Mouse (Mus musculus) heart, embryonic 14.5 days (tissue): ENCODE measurements at regions not wholly inside any gene's neighbourhood (a gene's known extent, or its start where the extent isn't known, plus 50 kb on each side); places are given as distances from the start of the nearest gene placed in this dataset.

Source experiments
- ATAC-seq: fragments of 200-750 bp; cut with Nextera tagmentation; 2 replicates; pipeline ENCODE4 v1.8.0; 2017; ENCODE audit warnings: low read depth, moderate TSS enrichment; ENCODE audit not compliant: insufficient number of reproducible peaks, insufficient read depth, low FRiP score
- H3K27ac ChIP-seq, 2 experiments: fragments of 200-500 bp in 1 of 2; fragments of 300-500 bp in 1 of 2; sonication (generic) in 1 of 2; replicated peaks in 1 of 2; 2 replicates each; pipeline ENCODE4 v1.5.1; 2012 to 2014; ENCODE audit warnings: low read depth in 2 of 2, low read length in 2 of 2, control low read depth in 1 of 2, mild to moderate bottlenecking in 1 of 2, mixed read lengths in 1 of 2; ENCODE audit not compliant: control insufficient read depth in 1 of 2, insufficient read depth in 1 of 2
- H3K27me3 ChIP-seq: fragments of 300-500 bp; sonication (generic); 2 replicates; pipeline ENCODE4 v1.6.1; 2014; ENCODE audit warnings: mild to moderate bottlenecking, low read length, control low read depth; ENCODE audit not compliant: control insufficient read depth, insufficient read depth
- H3K36me3 ChIP-seq: fragments of 300-500 bp; sonication (generic); 2 replicates; pipeline ENCODE4 v1.6.1; 2014; ENCODE audit warnings: mild to moderate bottlenecking, control low read depth, low read length, mixed read lengths; ENCODE audit not compliant: control insufficient read depth, insufficient read depth
- H3K4me1 ChIP-seq, 2 experiments: fragments of 200-500 bp in 1 of 2; fragments of 300-500 bp in 1 of 2; sonication (generic) in 1 of 2; 2 replicates each; pipeline ENCODE4 v1.6.1; 2012 to 2014; ENCODE audit warnings: low read length in 2 of 2, control low read depth in 1 of 2, mixed read lengths in 1 of 2; ENCODE audit not compliant: control insufficient read depth in 2 of 2, insufficient read depth in 2 of 2
- H3K4me2 ChIP-seq: fragments of 300-500 bp; sonication (generic); 2 replicates; pipeline ENCODE4 v1.6.1; 2014; ENCODE audit warnings: mild to moderate bottlenecking, low read length
- H3K4me3 ChIP-seq, 2 experiments: fragments of 200-500 bp in 1 of 2; fragments of 300-500 bp in 1 of 2; sonication (generic) in 1 of 2; 2 replicates each; pipeline ENCODE4 v1.5.1; 2012 to 2014; ENCODE audit warnings: low read length in 2 of 2, mild to moderate bottlenecking in 2 of 2, control low read depth in 1 of 2, low read depth in 1 of 2, moderate library complexity in 1 of 2; ENCODE audit not compliant: control insufficient read depth in 1 of 2, insufficient read depth in 1 of 2
- H3K9ac ChIP-seq: fragments of 300-500 bp; sonication (generic); 2 replicates; pipeline ENCODE4 v1.6.1; 2014; ENCODE audit warnings: mild to moderate bottlenecking, low read length
- H3K9me3 ChIP-seq: fragments of 300-500 bp; sonication (generic); 2 replicates; pipeline ENCODE4 v1.6.1; 2016; ENCODE audit warnings: low read length, control low read depth; ENCODE audit not compliant: control insufficient read depth
- WGBS: fragments of 180-500 bp; shearing (Covaris S2); extraction: QIAGEN DNeasy Blood & Tissue Kit; methylation state at CpG from one replicate; pipeline ENCODE4 v1.1.7; 2014; 5-methylcytosine and 5-hydroxymethylcytosine counted together

GRCm38 (mm10) chr2:128434200-128434977, 156.6 kb upstream of the Spdye4c start:
- no peak overlapping the region for H3K4me2 ChIP-seq
- peaks cover 2 to 6% of the 10 kb centered on the region in 2 experiments for H3K4me1 ChIP-seq
- H3K9me3 ChIP-seq: no peaks in the 10 kb centered on the region
- H3K4me3 ChIP-seq: no peak overlapping the region
- no peak overlapping the region for H3K27ac ChIP-seq
- no peaks in the 10 kb centered on the region for H3K36me3 ChIP-seq
- WGBS: 60% methylated on average over 11 of the region's 11 CpGs
- no peak for ATAC-seq
- no peak overlapping the region for H3K9ac ChIP-seq
- no peaks in the 10 kb centered on the region for H3K27me3 ChIP-seq

- Histone ChIP-seq H3K27ac (no peak overlapping the region), H3K4me2 (no peak overlapping the region), H3K9me3 (no peaks in the 10 kb centered on the region), H3K36me3 (no peaks in the 10 kb centered on the region), H3K4me3 (no peak overlapping the region), H3K27me3 (no peaks in the 10 kb centered on the region), H3K9ac (no peak overlapping the region), H3K4me1 (peaks cover 0 to 2% of the 10 kb centered on the region in 2 experiments; a peak in 2 of 4 replicates)
- 95% methylated on average over 3 of the region's 3 CpGs for WGBS
- ATAC-seq: no peak
These were observed 154.6 kb upstream of the Spdye4c start for GRCm38 (mm10) chr2:128436378-128436777.

GRCm38 (mm10) chr2:128437698-128438097, 153.3 kb upstream of the Spdye4c start:
- 39% methylated on average over 7 of the region's 7 CpGs for WGBS
- Histone ChIP-seq H3K27me3 (no peaks in the 10 kb centered on the region), H3K27ac (no peak overlapping the region)

GRCm38 (mm10) chr2:128438161-128438822, 152.7 kb upstream of the Spdye4c start:
- no peak overlapping the region for H3K4me3 ChIP-seq
- 70% methylated on average over 12 of the region's 12 CpGs for WGBS
- H3K4me1 ChIP-seq: no peaks in the 10 kb centered on the region; a peak in 1 of 4 replicates
- H3K4me2 ChIP-seq: no peak overlapping the region
- H3K9ac ChIP-seq: no peak overlapping the region
- H3K36me3 ChIP-seq: no peaks in the 10 kb centered on the region
- no peaks in the 10 kb centered on the region for H3K27me3 ChIP-seq
- H3K27ac ChIP-seq: no peak overlapping the region
- no peaks in the 10 kb centered on the region for H3K9me3 ChIP-seq
- ATAC-seq: no peak

More at GRCm38 (mm10) chr2:128437698-128438097, 153.3 kb upstream of the Spdye4c start:
- Histone ChIP-seq H3K36me3 (no peaks in the 10 kb centered on the region), H3K9ac (no peak overlapping the region), H3K4me1 (no peaks in the 10 kb centered on the region; a peak in 1 of 4 replicates), H3K4me3 (no peak overlapping the region), H3K9me3 (no peaks in the 10 kb centered on the region), H3K4me2 (no peak overlapping the region)
- no peak for ATAC-seq

GRCm38 (mm10) chr2:128438897-128439296, 152.1 kb upstream of the Spdye4c start:
- Histone ChIP-seq H3K36me3 (no peaks in the 10 kb centered on the region), H3K27ac (no peak overlapping the region), H3K4me3 (no peak overlapping the region), H3K9me3 (no peaks in the 10 kb centered on the region), H3K4me2 (no peak overlapping the region), H3K4me1 (no peaks in the 10 kb centered on the region; a peak in 1 of 4 replicates), H3K9ac (no peak overlapping the region), H3K27me3 (no peaks in the 10 kb centered on the region)
- 65% methylated on average over 2 of the region's 2 CpGs for WGBS
- ATAC-seq: no peak

- Histone ChIP-seq H3K4me1 (no peaks in the 10 kb centered on the region), H3K27me3 (no peaks in the 10 kb centered on the region), H3K9me3 (no peaks in the 10 kb centered on the region), H3K36me3 (no peaks in the 10 kb centered on the region), H3K4me3 (no peak overlapping the region), H3K27ac (no peak overlapping the region), H3K9ac (no peak overlapping the region), H3K4me2 (no peak overlapping the region)
- ATAC-seq: no peak
- WGBS: 85% methylated on average over 7 of the region's 7 CpGs
These were observed 146.4 kb upstream of the Spdye4c start for GRCm38 (mm10) chr2:128444599-128445011.

GRCm38 (mm10) chr2:128445443-128445842, 145.6 kb upstream of the Spdye4c start:
- Histone ChIP-seq H3K27me3 (no peaks in the 10 kb centered on the region), H3K4me3 (no peak overlapping the region), H3K9me3 (no peaks in the 10 kb centered on the region), H3K9ac (no peak overlapping the region), H3K36me3 (no peaks in the 10 kb centered on the region), H3K4me1 (no peaks in the 10 kb centered on the region), H3K4me2 (no peak overlapping the region), H3K27ac (no peak overlapping the region)
- WGBS: 88% methylated on average over 5 of the region's 5 CpGs
- ATAC-seq: no peak
